Mouse (Mus musculus) lung, postnatal 0 days (tissue): ENCODE results near the gene Swt1. TPM values are rescaled to one million over a fixed set of nuclear protein-coding genes. Genes with fewer than 3 reads are reported as not detected.

Experiments
- ATAC-seq: fragments of 200-750 bp; cut with Nextera tagmentation; 2 replicates; pipeline ENCODE4 v1.8.0; 2017; ENCODE audit warnings: moderate library complexity
- DNase-seq: peaks from one replicate; pipeline ENCODE4 v3.0.0-alpha.2; 2016; ENCODE audit warnings: low spot score
- H3K27ac ChIP-seq: fragments of 300-500 bp; sonication (generic); 2 replicates; pipeline ENCODE4 v1.5.1; 2014; ENCODE audit warnings: antibody characterized with exemption, mild to moderate bottlenecking, low read length, mixed read lengths
- H3K27me3 ChIP-seq: fragments of 300-500 bp; sonication (generic); replicated peaks from 2 replicates; pipeline ENCODE4 v1.6.1; 2014; ENCODE audit warnings: low read length, mixed read lengths; ENCODE audit not compliant: insufficient read depth
- H3K36me3 ChIP-seq: fragments of 300-500 bp; sonication (generic); 2 replicates; pipeline ENCODE4 v1.6.1; 2014; ENCODE audit warnings: low read length, mixed read lengths; ENCODE audit not compliant: insufficient read depth
- H3K4me1 ChIP-seq: fragments of 300-500 bp; sonication (generic); 2 replicates; pipeline ENCODE4 v1.6.1; 2014; ENCODE audit warnings: antibody characterized with exemption, low read depth, low read length, mixed read lengths; ENCODE audit not compliant: insufficient read depth
- H3K4me2 ChIP-seq: fragments of 300-500 bp; sonication (generic); replicated peaks from 2 replicates; pipeline ENCODE4 v1.6.1; 2014; ENCODE audit warnings: low read depth, mild to moderate bottlenecking, low read length, moderate library complexity, mixed read lengths
- H3K4me3 ChIP-seq: fragments of 300-500 bp; sonication (generic); 2 replicates; pipeline ENCODE4 v1.5.1; 2014; ENCODE audit warnings: low read depth, low read length
- H3K9ac ChIP-seq: fragments of 300-500 bp; sonication (generic); replicated peaks from 2 replicates; pipeline ENCODE4 v1.6.1; 2014; ENCODE audit warnings: low read depth, mild to moderate bottlenecking
- H3K9me3 ChIP-seq: fragments of 300-500 bp; sonication (generic); 2 replicates; pipeline ENCODE4 v1.6.1; 2016; ENCODE audit warnings: low read length, mixed read lengths
- CTCF ChIP-seq: IDR thresholded peaks from 2 replicates; pipeline ENCODE4 v1.5.1; 2016; ENCODE audit warnings: antibody characterized with exemption, mild to moderate bottlenecking
- EP300 ChIP-seq: IDR thresholded peaks from 2 replicates; pipeline ENCODE4 v1.6.1; 2016; ENCODE audit warnings: antibody characterized with exemption, mild to moderate bottlenecking, control low read depth
- WGBS: fragments of 180-500 bp; shearing (Covaris S2); extraction: QIAGEN DNeasy Blood & Tissue Kit; methylation state at CpG from one replicate; pipeline ENCODE4 v1.1.7; 2014; 5-methylcytosine and 5-hydroxymethylcytosine counted together
- polyA plus RNA-seq: library from polyadenylated mRNA; unstranded; fragments of >200 nt; fragmentation: Nextera tagmentation; extraction: Ambion mirVana; gene quantifications from 2 replicates; pipeline ENCODE4 v1.2.1, GENCODE M21; 2015

Swt1 gene
- polyA plus RNA-seq, 1 experiment from 2014 or later: 92.6 TPM

DNA sequence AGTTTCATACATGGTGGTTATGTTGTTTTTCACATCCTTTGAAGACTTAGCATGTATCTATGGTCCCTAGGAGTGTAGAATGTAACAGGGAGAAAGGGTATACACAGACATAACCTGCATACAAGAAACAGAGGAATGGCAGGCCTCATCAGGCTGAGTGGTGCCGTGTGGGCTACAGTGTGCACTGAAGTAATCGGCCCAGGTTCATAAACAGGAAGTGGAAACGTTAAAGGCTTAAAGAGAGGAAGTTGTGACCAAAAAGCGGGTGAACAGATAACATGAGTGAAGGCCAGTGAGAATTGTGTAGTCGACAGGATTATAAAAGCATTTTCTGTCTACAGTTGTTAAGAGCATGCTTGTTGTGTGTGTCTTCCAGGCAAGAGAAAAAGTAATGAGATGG lies 28.8 kb upstream of the Swt1 start:
- peaks cover 25% of the 10 kb centered on the region for H3K36me3 ChIP-seq
- H3K4me3 ChIP-seq: no peak overlapping the region
- DNase-seq: no peak
- no peaks in the 10 kb centered on the region for H3K9me3 ChIP-seq
- ATAC-seq: no peak
- H3K27ac ChIP-seq: no peak overlapping the region
- TF ChIP-seq CTCF: no peak
- TF ChIP-seq EP300: no peak
- no peaks in the 10 kb centered on the region for H3K27me3 ChIP-seq
- no peak overlapping the region for H3K4me2 ChIP-seq
- no peaks in the 10 kb centered on the region for H3K4me1 ChIP-seq
- H3K9ac ChIP-seq: no peak overlapping the region
- WGBS: 58% methylated on average over 5 of the region's 5 CpGs

DNA sequence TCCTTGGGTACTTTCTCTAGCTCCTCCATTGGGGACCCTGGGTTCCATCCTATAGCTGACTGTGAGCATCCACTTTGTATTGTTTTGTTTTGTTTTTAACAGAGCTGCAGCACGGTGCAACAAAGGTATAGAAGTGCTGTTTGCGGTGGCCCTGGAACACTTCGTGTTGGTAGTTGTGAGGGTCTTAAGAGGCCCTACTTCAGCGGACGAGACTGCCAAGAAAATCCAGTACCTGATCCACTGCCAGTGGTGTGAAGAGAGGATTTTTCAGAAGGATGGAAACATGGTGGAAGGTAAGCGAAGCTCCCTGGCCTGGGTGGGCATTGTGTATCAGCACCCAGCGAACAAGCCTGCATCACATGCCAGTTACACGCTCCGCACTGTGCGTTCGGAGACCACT lies 23.7 kb upstream of the Swt1 start:
- no peak overlapping the region for H3K4me3 ChIP-seq
- TF ChIP-seq CTCF: no peak
- no peak for TF ChIP-seq EP300
- H3K9ac ChIP-seq: no peak overlapping the region
- no peak overlapping the region for H3K27ac ChIP-seq
- no peak overlapping the region for H3K4me2 ChIP-seq
- 94% methylated on average over 11 of the region's 11 CpGs for WGBS
- peaks cover 26% of the 10 kb centered on the region for H3K36me3 ChIP-seq
- DNase-seq (no peak), ATAC-seq (no peak)
- no peaks in the 10 kb centered on the region for H3K9me3 ChIP-seq
- no peaks in the 10 kb centered on the region for H3K27me3 ChIP-seq
- H3K4me1 ChIP-seq: no peaks in the 10 kb centered on the region

GRCm38 (mm10) chr1:151450851-151451250 lies 22.6 kb upstream of the Swt1 start:
- no peak for ATAC-seq
- H3K27me3 ChIP-seq: no peaks in the 10 kb centered on the region
- H3K4me1 ChIP-seq: no peaks in the 10 kb centered on the region
- no peak overlapping the region for H3K4me3 ChIP-seq
- no peak overlapping the region for H3K9ac ChIP-seq
- H3K4me2 ChIP-seq: no peak overlapping the region
- no peak for DNase-seq
- peaks cover 28% of the 10 kb centered on the region for H3K36me3 ChIP-seq
- 91% methylated on average over 1 of the region's 2 CpGs for WGBS
- no peak for TF ChIP-seq EP300
- peak; percentile 23; the same call in 1 of the 2 replicates for TF ChIP-seq CTCF
- no peak overlapping the region for H3K27ac ChIP-seq
- no peaks in the 10 kb centered on the region for H3K9me3 ChIP-seq

DNA sequence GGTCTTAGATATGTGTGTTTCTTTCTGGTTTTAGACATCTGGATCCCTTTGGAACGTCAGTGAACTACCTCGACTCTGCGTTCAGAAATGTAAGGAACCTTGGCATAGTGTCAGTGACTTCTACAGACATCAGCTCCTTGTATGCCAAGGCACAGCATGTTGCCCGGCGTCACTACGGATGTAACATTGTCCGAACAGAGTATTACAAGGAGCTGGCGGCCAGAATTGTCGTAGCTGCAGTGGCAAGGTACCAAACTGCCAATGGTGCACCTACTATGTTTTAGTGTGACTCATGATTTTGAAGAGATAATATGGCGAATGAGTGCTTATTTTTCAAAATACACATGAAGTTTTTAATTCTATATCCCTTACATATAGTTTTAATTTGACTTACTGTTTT lies 21.6 kb upstream of the Swt1 start:
- 93% methylated on average over 10 of the region's 10 CpGs for WGBS
- Histone ChIP-seq H3K9ac (no peak overlapping the region), H3K9me3 (no peaks in the 10 kb centered on the region), H3K36me3 (peaks cover 37% of the 10 kb centered on the region), H3K27me3 (no peaks in the 10 kb centered on the region), H3K4me2 (no peak overlapping the region), H3K27ac (no peak overlapping the region), H3K4me1 (no peaks in the 10 kb centered on the region), H3K4me3 (no peak overlapping the region)
- TF ChIP-seq EP300 (no peak), CTCF (no peak)
- ATAC-seq: no peak
- no peak for DNase-seq

GRCm38 (mm10) chr1:151435431-151435830 lies 7.2 kb upstream of the Swt1 start:
- H3K4me1 ChIP-seq: no peaks in the 10 kb centered on the region
- peaks cover 30% of the 10 kb centered on the region for H3K36me3 ChIP-seq
- no peak overlapping the region for H3K4me2 ChIP-seq
- H3K9ac ChIP-seq: no peak overlapping the region
- no peak overlapping the region for H3K4me3 ChIP-seq
- no peaks in the 10 kb centered on the region for H3K9me3 ChIP-seq
- no peak overlapping the region for H3K27ac ChIP-seq
- no peak for TF ChIP-seq EP300
- TF ChIP-seq CTCF: no peak
- no peak for ATAC-seq
- WGBS: 61% methylated on average over 6 of the region's 6 CpGs
- DNase-seq: no peak
- H3K27me3 ChIP-seq: no peaks in the 10 kb centered on the region

DNA sequence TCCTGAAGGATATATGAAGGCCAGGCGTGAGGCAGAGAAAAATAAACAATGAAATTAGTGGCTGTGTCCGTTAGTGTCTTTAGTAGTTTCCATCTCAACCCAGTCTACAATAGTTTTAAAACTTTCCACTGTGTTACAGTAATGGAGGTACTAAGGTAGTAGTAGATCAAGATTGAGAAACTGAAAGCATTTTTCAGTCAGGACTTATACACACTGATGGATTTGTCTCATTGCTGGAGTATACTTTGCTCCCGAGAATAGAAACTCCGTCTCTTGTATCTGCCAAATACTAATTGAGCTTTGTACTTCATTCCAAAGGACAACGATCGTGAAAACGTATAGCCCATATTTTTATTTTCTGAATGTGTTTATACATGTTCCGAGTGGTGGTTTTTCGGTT lies 1.1 kb upstream of the Swt1 start:
- Histone ChIP-seq H3K36me3 (peaks cover 2% of the 10 kb centered on the region; the same call in 1 of the 2 replicates), H3K4me1 (peaks cover 3% of the 10 kb centered on the region), H3K9ac (peak overlapping the region; percentile 95), H3K4me3 (peak overlapping the region; percentile 96), H3K4me2 (peak overlapping the region; percentile 64), H3K27me3 (no peaks in the 10 kb centered on the region), H3K27ac (peak overlapping the region; percentile 98), H3K9me3 (no peaks in the 10 kb centered on the region)
- 22% methylated on average over 9 of the region's 9 CpGs for WGBS
- ATAC-seq (no peak), DNase-seq (peak; percentile 34)
- TF ChIP-seq CTCF (no peak), EP300 (no peak)

DNA sequence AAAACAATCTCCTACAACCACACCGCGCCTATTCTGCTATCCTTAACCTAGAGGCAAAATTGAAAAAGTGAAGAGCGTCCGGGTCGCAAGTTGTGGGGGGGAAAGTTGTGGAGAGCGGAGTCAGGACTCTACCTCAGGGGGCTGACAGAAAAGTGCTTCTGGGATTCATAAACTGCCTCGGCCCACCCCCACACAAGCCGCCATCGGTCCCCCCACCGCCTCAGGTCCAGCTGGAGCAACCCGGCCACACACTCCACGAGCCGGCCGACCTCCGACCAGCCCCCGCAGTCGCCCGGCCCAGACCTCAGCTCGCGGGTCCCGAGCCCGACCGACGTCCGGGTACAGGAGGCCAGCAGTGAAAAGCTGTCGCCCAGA lies 380 bp downstream of the Swt1 start:
- peak overlapping the region; percentile 80 for H3K9ac ChIP-seq
- peak overlapping the region; percentile 98 for H3K27ac ChIP-seq
- WGBS: under 1% methylated on average over 23 of the region's 26 CpGs
- ATAC-seq (peak; percentile 32), DNase-seq (peak; percentile 59)
- peak overlapping the region; percentile 96 for H3K4me3 ChIP-seq
- H3K36me3 ChIP-seq: no peaks in the 10 kb centered on the region
- TF ChIP-seq EP300: no peak
- TF ChIP-seq CTCF: no peak
- peaks cover 3% of the 10 kb centered on the region for H3K4me1 ChIP-seq
- no peaks in the 10 kb centered on the region for H3K9me3 ChIP-seq
- peak overlapping the region; percentile 56 for H3K4me2 ChIP-seq
- no peaks in the 10 kb centered on the region for H3K27me3 ChIP-seq
